ENCODE assay signal across 8 mouse cellular contexts in the genomic region with DNA sequence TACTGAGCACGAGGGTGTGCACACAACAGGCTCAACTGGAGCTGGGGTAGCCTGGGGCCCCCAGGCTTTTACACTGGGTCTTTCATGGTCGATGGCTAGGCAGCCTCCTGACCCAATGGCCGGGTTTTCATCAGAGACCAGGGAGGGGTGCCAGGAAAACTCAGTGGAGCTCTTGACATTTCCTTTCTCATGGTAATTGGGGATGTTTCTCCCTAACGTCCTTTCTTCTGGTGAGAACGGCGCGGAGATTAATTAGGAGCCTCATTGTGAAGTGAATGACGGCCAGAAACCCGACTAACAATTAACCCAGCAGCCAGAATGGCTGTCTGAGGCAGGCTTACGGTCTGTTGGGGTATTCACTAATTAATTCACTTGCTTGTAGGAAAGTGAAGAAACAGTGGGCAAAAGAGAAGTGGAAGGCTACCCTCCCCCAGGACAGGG.
DNase-seq lines count a peak whose midpoint lies in the region; ATAC-seq lines count a peak whose summit lies in the region.

No protein-coding gene starts in this region.

- peak overlapping the region; percentile 77 for H3K27ac ChIP-seq in hindbrain, embryonic 14.5 days
- H3K27ac ChIP-seq in neural tube, embryonic 12.5 days: peak overlapping the region; percentile 70

- peak; percentile 49 for DNase-seq in layer of hippocampus, adult 11-12 months (ENCODE audit: low spot score)
- DNase-seq in layer of hippocampus, adult 9-10 months (ENCODE audit: low spot score): no peak
- DNase-seq in embryo, embryonic 11.5 days (ENCODE audit: low read depth, low spot score): peak; percentile 34
- peak; percentile 80 for DNase-seq in hindbrain, embryonic 14.5 days (ENCODE audit: low spot score)
- no peak for DNase-seq in adrenal gland, adult 2 months
- no peak for DNase-seq in c-Kit-positive CD71-positive TER-119-positive erythroid progenitor cells, embryonic 14.5 days (ENCODE audit: low spot score)
- DNase-seq in adrenal gland, postnatal 10 days: no peak

- peak overlapping the region; percentile 12 for H3K9ac ChIP-seq in hindbrain, embryonic 14.5 days
- H3K9ac ChIP-seq in neural tube, embryonic 12.5 days: peak overlapping the region; percentile 30

- H3K27me3 ChIP-seq in hindbrain, embryonic 14.5 days (ENCODE audit: control insufficient read depth, insufficient read depth, low read length): no peaks in the 10 kb centered on the region
- no peaks in the 10 kb centered on the region for H3K27me3 ChIP-seq in neural tube, embryonic 12.5 days (replicated peaks)

- WGBS in hindbrain, embryonic 14.5 days: 5% methylated on average over 10 of the region's 10 CpGs
- WGBS in neural tube, embryonic 12.5 days: 4% methylated on average over 10 of the region's 10 CpGs

- H3K4me1 ChIP-seq in hindbrain, embryonic 14.5 days (replicated peaks; ENCODE audit: control insufficient read depth, insufficient read depth, low read length): peaks cover 73% of the 10 kb centered on the region
- H3K4me1 ChIP-seq in neural tube, embryonic 12.5 days: peaks cover 72% of the 10 kb centered on the region

- H3K9me3 ChIP-seq in hindbrain, embryonic 14.5 days (ENCODE audit: control insufficient read depth, low read length): no peaks in the 10 kb centered on the region
- no peaks in the 10 kb centered on the region for H3K9me3 ChIP-seq in neural tube, embryonic 12.5 days

- ATAC-seq in hindbrain, embryonic 14.5 days (ENCODE audit: low FRiP score): peak; percentile 80
- ATAC-seq in neural tube, embryonic 12.5 days (ENCODE audit: low FRiP score, low read depth): peak; percentile 91

- no peak overlapping the region for H3K4me3 ChIP-seq in hindbrain, embryonic 14.5 days (replicated peaks; ENCODE audit: low read length)
- no peak overlapping the region for H3K4me3 ChIP-seq in neural tube, embryonic 12.5 days

- H3K36me3 ChIP-seq in hindbrain, embryonic 14.5 days (replicated peaks; ENCODE audit: control insufficient read depth, insufficient read depth): peaks cover 30% of the 10 kb centered on the region
- peaks cover 26% of the 10 kb centered on the region for H3K36me3 ChIP-seq in neural tube, embryonic 12.5 days

- H3K4me2 ChIP-seq in hindbrain, embryonic 14.5 days (replicated peaks): peak overlapping the region; percentile 39
- peak overlapping the region; percentile 57 for H3K4me2 ChIP-seq in neural tube, embryonic 12.5 days (replicated peaks)

Comparison
In these comparisons a context has a peak if more than half of its experiments do, and no peak if none do; other contexts are left out.
1. DNase-seq: peak in layer of hippocampus, adult 11-12 months (single experiment), embryo, embryonic 11.5 days (single experiment) and hindbrain, embryonic 14.5 days (single experiment); none in layer of hippocampus, adult 9-10 months (single experiment), adrenal gland, adult 2 months (single experiment), c-Kit-positive CD71-positive TER-119-positive erythroid progenitor cells, embryonic 14.5 days (single experiment) and adrenal gland, postnatal 10 days (single experiment).